In the genomic region with DNA sequence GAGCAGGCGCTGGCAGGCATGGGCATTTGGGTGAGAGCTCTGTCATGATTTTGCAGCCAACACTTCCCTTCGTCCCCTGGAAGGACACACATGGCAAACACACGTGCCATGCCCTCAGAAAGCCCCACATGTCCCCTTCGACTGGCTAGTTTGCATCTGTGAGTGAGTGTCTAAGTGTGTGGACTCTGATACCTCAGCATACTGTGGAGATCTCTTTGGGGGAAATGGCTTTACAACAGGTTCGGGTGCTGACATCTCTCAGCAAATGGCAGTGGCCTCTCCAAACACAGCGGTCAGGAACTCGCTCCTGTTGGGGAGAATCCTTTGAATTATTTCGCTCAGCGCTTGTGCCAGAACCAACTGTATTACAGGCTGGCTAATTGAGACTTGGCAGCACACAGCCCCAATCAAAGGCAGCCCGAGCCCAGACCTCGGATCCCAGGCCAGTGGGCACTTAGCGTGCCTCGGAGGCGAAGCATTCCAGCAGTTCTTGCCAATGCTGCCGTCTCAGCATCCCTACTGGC, we compare ENCODE assay signal across 10 mouse cellular contexts.
A peak's percentile ranks its signal among the peaks of the same experiment; 100 is the strongest.
DNase-seq lines count a peak whose midpoint lies in the region; ATAC-seq and TF ChIP-seq lines count a peak whose summit lies in the region.
"Had no signal": no experiment of that assay in that cellular context is flagged by ENCODE, and none has a peak within 500 bp of the region (broad histone marks: within the 10 kb centered on the region; RNA-seq: fewer than 3 reads in every experiment).

No protein-coding gene starts in this region.

- peak; percentile 76 for DNase-seq in hindbrain, postnatal 0 days (ENCODE audit: low spot score)
- no peak for DNase-seq in hindbrain, embryonic 14.5 days (ENCODE audit: low spot score)
- peak; percentile 6 to 22 for DNase-seq in left cerebral cortex, adult 18-20 months (ENCODE audit: low spot score in 2 of 2)
- DNase-seq in T-cell, adult 2 months (ENCODE audit: low spot score), result no peak
- DNase-seq in lung, postnatal 25 days (ENCODE audit: low spot score), result no peak

- H3K9me3 ChIP-seq in hindbrain, postnatal 0 days (ENCODE audit: low read length), result no peaks in the 10 kb centered on the region
- no peaks in the 10 kb centered on the region for H3K9me3 ChIP-seq in hindbrain, embryonic 14.5 days (ENCODE audit: control insufficient read depth, low read length)
- H3K9me3 ChIP-seq in heart, embryonic 15.5 days (replicated peaks), result no peaks in the 10 kb centered on the region
- H3K9me3 ChIP-seq: liver, embryonic 15.5 days; megakaryocyte, embryonic 14.5 days; neural tube, embryonic 12.5 days had no signal

- H3K4me2 ChIP-seq in hindbrain, postnatal 0 days (ENCODE audit: low read depth, low read length), result no peak overlapping the region
- no peak overlapping the region for H3K4me2 ChIP-seq in hindbrain, embryonic 14.5 days (replicated peaks)
- 0 out of 2 replicates have a peak overlapping the region, but pooled peaks have one; percentile 8 for H3K4me2 ChIP-seq in heart, embryonic 15.5 days
- H3K4me2 ChIP-seq: liver, embryonic 15.5 days; neural tube, embryonic 12.5 days had no signal

- H3K27ac ChIP-seq in hindbrain, postnatal 0 days, result no peak overlapping the region
- no peak overlapping the region for H3K27ac ChIP-seq in hindbrain, embryonic 14.5 days
- H3K27ac ChIP-seq in heart, embryonic 15.5 days, result peak overlapping the region; percentile 66
- H3K27ac ChIP-seq: liver, embryonic 15.5 days; neural tube, embryonic 12.5 days had no signal

- 53% methylated on average over 15 of the region's 15 CpGs for WGBS in hindbrain, postnatal 0 days
- WGBS in hindbrain, embryonic 14.5 days, result 76% methylated on average over 15 of the region's 15 CpGs
- 67% methylated on average over 15 of the region's 15 CpGs for WGBS in heart, embryonic 15.5 days

- H3K4me1 ChIP-seq in hindbrain, postnatal 0 days (ENCODE audit: insufficient read depth, low read length), result no peaks in the 10 kb centered on the region
- no peaks in the 10 kb centered on the region for H3K4me1 ChIP-seq in hindbrain, embryonic 14.5 days (replicated peaks; ENCODE audit: control insufficient read depth, insufficient read depth, low read length)
- H3K4me1 ChIP-seq in heart, embryonic 15.5 days (replicated peaks), result no peaks in the 10 kb centered on the region
- H3K4me1 ChIP-seq: neural tube, embryonic 12.5 days had no signal

- peak; percentile 61; the same call in 1 of the 2 replicates for ATAC-seq in hindbrain, postnatal 0 days
- no peak for ATAC-seq in hindbrain, embryonic 14.5 days (ENCODE audit: low FRiP score)
- ATAC-seq in frontal cortex, adult (ENCODE audit: low TSS enrichment), result 0 out of 2 replicates have a peak, but pooled peaks have one; percentile 27
- ATAC-seq in heart, embryonic 15.5 days (replicated peaks; ENCODE audit: insufficient number of reproducible peaks, insufficient read depth, low FRiP score, low read depth), result peak; percentile 64

- no peaks in the 10 kb centered on the region for H3K36me3 ChIP-seq in hindbrain, postnatal 0 days (ENCODE audit: insufficient read depth, low read length)
- no peaks in the 10 kb centered on the region for H3K36me3 ChIP-seq in hindbrain, embryonic 14.5 days (replicated peaks; ENCODE audit: control insufficient read depth, insufficient read depth)
- no peaks in the 10 kb centered on the region for H3K36me3 ChIP-seq in heart, embryonic 15.5 days
- H3K36me3 ChIP-seq: liver, embryonic 15.5 days; neural tube, embryonic 12.5 days had no signal

- H3K9ac ChIP-seq in hindbrain, postnatal 0 days (replicated peaks; ENCODE audit: low read length), result no peak overlapping the region
- H3K9ac ChIP-seq in hindbrain, embryonic 14.5 days, result no peak overlapping the region
- H3K9ac ChIP-seq in heart, embryonic 15.5 days, result no peak overlapping the region
- H3K9ac ChIP-seq: liver, embryonic 15.5 days; neural tube, embryonic 12.5 days had no signal

- no peak overlapping the region for H3K4me3 ChIP-seq in hindbrain, postnatal 0 days (ENCODE audit: low read length)
- no peak overlapping the region for H3K4me3 ChIP-seq in hindbrain, embryonic 14.5 days (replicated peaks; ENCODE audit: low read length)
- H3K4me3 ChIP-seq in heart, embryonic 15.5 days, result no peak overlapping the region
- H3K4me3 ChIP-seq: liver, embryonic 15.5 days; megakaryocyte, embryonic 14.5 days; neural tube, embryonic 12.5 days had no signal

- H3K27me3 ChIP-seq in hindbrain, postnatal 0 days (ENCODE audit: insufficient read depth, low read length), result no peaks in the 10 kb centered on the region
- no peaks in the 10 kb centered on the region for H3K27me3 ChIP-seq in hindbrain, embryonic 14.5 days (ENCODE audit: control insufficient read depth, insufficient read depth, low read length)
- H3K27me3 ChIP-seq in heart, embryonic 15.5 days, result no peaks in the 10 kb centered on the region
- H3K27me3 ChIP-seq: neural tube, embryonic 12.5 days had no signal

- TF ChIP-seq CTCF in hindbrain, postnatal 0 days (IDR thresholded peaks at IDR 0.05; ENCODE audit: low read depth), result no peak

Comparison
In these comparisons a context has a peak if more than half of its experiments do, and no peak if none do; other contexts are left out.
1. DNase-seq: peak in hindbrain, postnatal 0 days (single experiment) and left cerebral cortex, adult 18-20 months (2 of 2); none in hindbrain, embryonic 14.5 days (single experiment), T-cell, adult 2 months (single experiment) and lung, postnatal 25 days (single experiment).